Mouse (Mus musculus) neural tube, embryonic 13.5 days (tissue): ENCODE results near the gene Aplp2. TPM values are rescaled to one million over a fixed set of nuclear protein-coding genes. Genes with fewer than 3 reads are reported as not detected.
A peak's percentile ranks its signal among the peaks of the same experiment; 100 is the strongest.

ENCODE experiments used
- ATAC-seq: fragments of 200-750 bp; cut with Nextera tagmentation; 2 replicates; pipeline ENCODE4 v1.8.0; 2017; ENCODE audit warnings: low read depth, mild to moderate bottlenecking, moderate TSS enrichment, moderate library complexity
- H3K27ac ChIP-seq: fragments of 300-500 bp; sonication (generic); replicated peaks from 2 replicates; pipeline ENCODE4 v1.5.1; 2015; ENCODE audit warnings: moderate library complexity, mild to moderate bottlenecking, inconsistent platforms
- H3K27me3 ChIP-seq: fragments of 300-500 bp; sonication (generic); 2 replicates; pipeline ENCODE4 v1.6.1; 2015; ENCODE audit warnings: mild to moderate bottlenecking, inconsistent platforms
- H3K36me3 ChIP-seq: fragments of 300-500 bp; sonication (generic); 2 replicates; pipeline ENCODE4 v1.6.1; 2015; ENCODE audit warnings: mild to moderate bottlenecking, inconsistent platforms
- H3K4me1 ChIP-seq: fragments of 300-500 bp; sonication (generic); replicated peaks from 2 replicates; pipeline ENCODE4 v1.6.1; 2015; ENCODE audit warnings: inconsistent platforms
- H3K4me2 ChIP-seq: fragments of 300-500 bp; sonication (generic); 2 replicates; pipeline ENCODE4 v1.6.1; 2015; ENCODE audit warnings: inconsistent platforms, mild to moderate bottlenecking, moderate library complexity
- H3K4me3 ChIP-seq: fragments of 300-500 bp; sonication (generic); 2 replicates; pipeline ENCODE4 v1.5.1; 2015; ENCODE audit warnings: mild to moderate bottlenecking, inconsistent platforms
- H3K9ac ChIP-seq: fragments of 300-500 bp; sonication (generic); 2 replicates; pipeline ENCODE4 v1.6.1; 2015; ENCODE audit warnings: moderate library complexity, mild to moderate bottlenecking, inconsistent platforms
- H3K9me3 ChIP-seq: fragments of 300-500 bp; sonication (generic); 2 replicates; pipeline ENCODE4 v1.6.1; 2016; ENCODE audit warnings: inconsistent platforms
- WGBS: fragments of 180-500 bp; shearing (Covaris S2); methylation state at CpG from one replicate; pipeline ENCODE4 v1.1.7; 2015; 5-methylcytosine and 5-hydroxymethylcytosine counted together
- polyA plus RNA-seq: library from polyadenylated mRNA; unstranded; fragments of >200 nt; fragmentation: Nextera tagmentation; extraction: Ambion mirVana; gene quantifications from 2 replicates; pipeline ENCODE4 v1.2.1, GENCODE M21; 2015

The Aplp2 gene
- polyA plus RNA-seq, 1 experiment from 2014 or later, result 370 TPM

- H3K27me3 ChIP-seq, result no peaks in the 10 kb centered on the region
- peaks cover 8% of the 10 kb centered on the region for H3K36me3 ChIP-seq
- no peak overlapping the region for H3K4me3 ChIP-seq
- no peak overlapping the region for H3K9ac ChIP-seq
- H3K4me1 ChIP-seq, result peaks cover 6% of the 10 kb centered on the region; the same call in 1 of the 2 replicates
- 93% methylated on average over 7 of the region's 7 CpGs for WGBS
- peaks cover 4% of the 10 kb centered on the region; the same call in 1 of the 2 replicates for H3K9me3 ChIP-seq
- no peak overlapping the region for H3K27ac ChIP-seq
- ATAC-seq, result no peak
- H3K4me2 ChIP-seq, result no peak overlapping the region
Measured at GRCm38 (mm10) chr9:31197782-31198181, 13.8 kb downstream of the Aplp2 start.

GRCm38 (mm10) chr9:31196742-31197141 is 14.9 kb downstream of the Aplp2 start:
- Histone ChIP-seq H3K9me3 (peaks cover 4% of the 10 kb centered on the region; the same call in 1 of the 2 replicates), H3K27ac (no peak overlapping the region), H3K4me1 (peaks cover 4% of the 10 kb centered on the region; the same call in 1 of the 2 replicates), H3K4me3 (no peak overlapping the region), H3K9ac (no peak overlapping the region), H3K36me3 (peaks cover 8% of the 10 kb centered on the region), H3K27me3 (no peaks in the 10 kb centered on the region), H3K4me2 (no peak overlapping the region)
- no peak for ATAC-seq

- no peak overlapping the region for H3K9ac ChIP-seq
- H3K4me1 ChIP-seq, result peaks cover 10% of the 10 kb centered on the region; the same call in 1 of the 2 replicates
- H3K27me3 ChIP-seq, result no peaks in the 10 kb centered on the region
- H3K4me3 ChIP-seq, result no peak overlapping the region
- no peak overlapping the region for H3K27ac ChIP-seq
- 100% methylated on average over 1 of the region's 1 CpGs for WGBS
- no peak overlapping the region for H3K4me2 ChIP-seq
- peaks cover 8% of the 10 kb centered on the region for H3K36me3 ChIP-seq
- peaks cover 4% of the 10 kb centered on the region; the same call in 1 of the 2 replicates for H3K9me3 ChIP-seq
- ATAC-seq, result no peak
Measured at GRCm38 (mm10) chr9:31195573-31195972, 16.0 kb downstream of the Aplp2 start.

DNA sequence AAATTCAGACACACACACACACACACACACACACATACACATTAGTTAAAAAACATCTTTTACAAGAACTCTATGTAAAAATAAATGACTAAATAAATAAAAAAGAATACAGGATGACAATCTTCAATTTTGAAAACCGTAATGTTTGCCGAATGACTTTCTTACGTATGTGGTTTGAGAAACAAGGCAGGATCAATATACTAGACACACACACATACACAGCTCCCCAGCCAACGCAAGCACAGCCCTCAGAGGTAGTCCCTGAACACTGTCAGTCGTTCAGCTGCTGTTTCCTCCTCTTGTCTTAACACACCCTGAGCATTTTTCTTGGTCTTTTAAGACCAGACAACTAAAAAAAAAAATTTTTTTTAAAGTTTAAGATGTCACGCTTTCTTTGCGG is 19.2 kb downstream of the Aplp2 start:
- Histone ChIP-seq H3K4me3 (no peak overlapping the region), H3K9ac (no peak overlapping the region), H3K9me3 (peaks cover 4% of the 10 kb centered on the region; the same call in 1 of the 2 replicates), H3K27ac (no peak overlapping the region), H3K36me3 (peaks cover 8% of the 10 kb centered on the region), H3K27me3 (no peaks in the 10 kb centered on the region), H3K4me1 (peaks cover 25% of the 10 kb centered on the region), H3K4me2 (no peak overlapping the region)
- WGBS, result 88% methylated on average over 7 of the region's 7 CpGs
- no peak for ATAC-seq

- Histone ChIP-seq H3K9ac (no peak overlapping the region), H3K4me3 (no peak overlapping the region), H3K27ac (no peak overlapping the region), H3K4me1 (peaks cover 25% of the 10 kb centered on the region), H3K27me3 (no peaks in the 10 kb centered on the region), H3K36me3 (peaks cover 8% of the 10 kb centered on the region), H3K9me3 (peaks cover 4% of the 10 kb centered on the region; the same call in 1 of the 2 replicates), H3K4me2 (no peak overlapping the region)
- ATAC-seq, result no peak
- WGBS, result 70% methylated on average over 7 of the region's 7 CpGs
Measured at GRCm38 (mm10) chr9:31191543-31191942, 20.1 kb downstream of the Aplp2 start.

DNA sequence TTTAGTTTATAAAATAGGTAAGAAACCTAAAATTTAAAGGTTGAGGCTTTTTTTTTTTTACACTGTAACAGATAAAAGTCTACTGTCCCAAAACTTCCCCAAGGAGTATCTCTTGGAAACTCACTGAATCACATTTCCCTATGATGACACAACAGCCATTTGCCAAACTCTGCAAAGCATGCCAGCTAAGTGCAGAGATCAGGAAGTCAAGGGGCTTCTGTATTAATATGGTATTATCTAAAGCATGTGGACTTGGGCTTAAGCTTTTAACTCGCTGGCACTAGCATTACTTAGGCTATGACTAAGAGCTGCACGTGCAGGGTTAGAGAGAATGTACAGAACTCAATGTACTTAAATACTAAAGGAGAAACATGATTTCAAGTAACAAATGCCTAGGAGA is 22.4 kb downstream of the Aplp2 start:
- H3K9me3 ChIP-seq, result no peaks in the 10 kb centered on the region
- no peak for ATAC-seq

DNA sequence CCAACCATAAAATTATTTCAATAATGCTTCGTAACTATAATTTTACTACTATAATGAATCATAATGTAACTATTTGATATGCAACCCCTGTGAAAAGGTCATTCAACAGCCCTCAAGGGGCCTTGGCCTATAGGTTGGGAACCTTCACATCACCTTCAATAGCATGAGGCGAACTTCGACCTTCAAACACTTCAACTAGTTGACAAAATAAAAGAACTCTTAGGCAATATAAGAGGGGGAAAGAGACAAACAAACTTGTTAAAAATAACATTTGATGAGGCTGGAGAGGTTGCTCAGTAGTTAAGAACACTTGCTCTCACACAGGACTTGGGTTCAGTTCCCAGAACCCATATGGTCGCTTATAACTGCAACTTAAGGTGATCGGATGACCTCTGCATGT is 27.2 kb downstream of the Aplp2 start:
- Histone ChIP-seq H3K9me3 (no peaks in the 10 kb centered on the region), H3K27me3 (no peaks in the 10 kb centered on the region), H3K4me1 (peaks cover 33% of the 10 kb centered on the region), H3K4me2 (no peak overlapping the region), H3K36me3 (no peaks in the 10 kb centered on the region), H3K27ac (no peak overlapping the region), H3K9ac (no peak overlapping the region), H3K4me3 (no peak overlapping the region)
- no peak for ATAC-seq
- 94% methylated on average over 5 of the region's 5 CpGs for WGBS

More for the DNA sequence above, 22.4 kb downstream of the Aplp2 start:
- Histone ChIP-seq H3K4me3 (no peak overlapping the region), H3K27me3 (no peaks in the 10 kb centered on the region), H3K36me3 (peaks cover 8% of the 10 kb centered on the region), H3K9ac (no peak overlapping the region), H3K4me1 (peaks cover 25% of the 10 kb centered on the region), H3K4me2 (no peak overlapping the region), H3K27ac (no peak overlapping the region)
- WGBS, result 89% methylated on average over 2 of the region's 2 CpGs

DNA sequence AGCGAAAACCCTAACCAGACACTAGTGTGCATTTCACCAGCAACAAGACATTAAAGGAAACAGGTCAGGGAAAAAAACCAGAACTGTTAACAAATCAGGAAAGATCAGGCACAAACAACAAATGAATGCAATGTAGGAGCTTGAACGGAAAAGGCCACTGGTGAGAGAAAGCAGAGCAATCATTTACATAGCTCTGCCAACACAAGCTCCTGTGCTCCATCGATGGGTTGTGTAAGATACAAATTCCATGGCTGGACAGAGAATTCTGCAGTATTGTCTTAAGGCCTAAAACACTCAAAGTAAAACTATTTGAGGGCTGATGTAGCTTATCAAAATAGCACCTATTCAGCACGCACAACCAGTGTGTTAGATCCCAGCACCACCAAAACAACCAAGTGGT is 28.6 kb downstream of the Aplp2 start:
- Histone ChIP-seq H3K4me3 (no peak overlapping the region), H3K36me3 (no peaks in the 10 kb centered on the region), H3K4me1 (peaks cover 31% of the 10 kb centered on the region), H3K27me3 (no peaks in the 10 kb centered on the region), H3K9me3 (no peaks in the 10 kb centered on the region), H3K27ac (no peak overlapping the region), H3K4me2 (no peak overlapping the region), H3K9ac (no peak overlapping the region)
- WGBS, result 79% methylated on average over 4 of the region's 4 CpGs
- no peak for ATAC-seq

GRCm38 (mm10) chr9:31181291-31182085 is 30.1 kb downstream of the Aplp2 start:
- WGBS, result 63% methylated on average over 10 of the region's 10 CpGs
- no peak; the same call in 1 of the 2 replicates for ATAC-seq

DNA sequence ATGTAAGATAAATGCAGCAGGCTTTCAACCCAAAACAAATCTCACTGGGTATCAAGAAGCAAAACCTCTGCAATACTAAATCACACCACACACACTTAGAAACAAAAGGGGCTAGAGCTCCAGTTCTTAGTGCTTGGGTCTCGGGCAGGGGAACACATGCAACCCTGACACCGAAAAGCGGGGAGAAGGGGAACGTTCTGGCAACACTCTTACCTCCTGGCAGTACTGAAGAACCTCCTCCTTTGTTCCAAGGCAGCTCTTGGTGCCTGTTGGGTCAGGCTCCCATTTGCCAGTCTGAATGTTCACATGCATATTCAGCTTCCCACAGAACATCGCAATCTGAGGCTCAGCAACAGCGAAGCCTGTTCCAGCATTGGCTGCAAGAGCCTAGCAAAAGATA is 33.9 kb downstream of the Aplp2 start:
- no peaks in the 10 kb centered on the region for H3K9me3 ChIP-seq
- no peak overlapping the region for H3K9ac ChIP-seq
- H3K27me3 ChIP-seq, result no peaks in the 10 kb centered on the region
- WGBS, result 86% methylated on average over 6 of the region's 6 CpGs
- no peak overlapping the region for H3K4me2 ChIP-seq
- peaks cover 20% of the 10 kb centered on the region for H3K36me3 ChIP-seq
- no peak overlapping the region for H3K4me3 ChIP-seq
- no peak for ATAC-seq
- H3K27ac ChIP-seq, result peak overlapping the region; percentile 74
- peaks cover 47% of the 10 kb centered on the region for H3K4me1 ChIP-seq

More at GRCm38 (mm10) chr9:31181291-31182085, 30.1 kb downstream of the Aplp2 start:
- Histone ChIP-seq H3K27me3 (no peaks in the 10 kb centered on the region), H3K9ac (no peak overlapping the region), H3K4me3 (no peak overlapping the region), H3K4me1 (peaks cover 42% of the 10 kb centered on the region), H3K27ac (no peak overlapping the region; the same call in 1 of the 2 replicates), H3K9me3 (no peaks in the 10 kb centered on the region), H3K4me2 (no peak overlapping the region), H3K36me3 (peaks cover 4% of the 10 kb centered on the region; the same call in 1 of the 2 replicates)

DNA sequence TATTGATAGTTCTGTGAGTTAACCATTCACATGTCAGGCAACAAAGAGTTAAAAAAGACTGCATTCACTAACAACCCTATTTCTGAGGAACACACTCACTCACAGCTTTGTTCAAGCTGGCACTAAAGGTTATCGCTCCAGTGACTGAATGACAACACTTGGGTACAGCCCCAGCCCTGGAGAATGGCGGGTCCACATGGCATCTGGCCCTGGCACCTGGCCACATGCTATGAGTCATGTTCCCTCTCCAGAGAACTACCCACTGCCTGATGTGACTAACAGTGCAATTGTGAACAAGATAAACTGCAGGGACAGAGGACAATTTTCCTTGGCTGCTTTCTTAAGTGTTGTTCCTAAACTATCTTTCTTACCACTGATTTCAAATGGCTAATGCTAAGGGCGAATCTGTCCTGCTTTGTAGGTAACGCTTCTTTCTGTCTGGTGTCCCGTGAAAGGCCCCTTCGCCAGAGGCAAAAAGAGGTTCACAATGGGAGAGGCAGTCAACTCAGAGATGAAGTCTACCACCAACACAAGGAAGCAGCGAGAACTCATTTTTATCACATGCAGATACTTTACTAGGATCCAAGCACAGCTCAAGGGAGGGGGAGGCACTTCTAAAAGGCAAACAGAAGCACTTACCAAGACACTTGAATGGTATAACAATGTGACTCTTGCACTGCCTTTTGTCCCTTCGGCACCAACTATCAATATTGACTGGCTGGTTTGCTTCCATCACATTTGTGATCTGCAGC is 35.1 kb downstream of the Aplp2 start:
- H3K9me3 ChIP-seq, result no peaks in the 10 kb centered on the region
- H3K4me2 ChIP-seq, result no peak overlapping the region
- peaks cover 37% of the 10 kb centered on the region for H3K4me1 ChIP-seq
- peaks cover 25% of the 10 kb centered on the region for H3K36me3 ChIP-seq
- H3K27ac ChIP-seq, result peak overlapping the region; percentile 59
- no peak overlapping the region for H3K4me3 ChIP-seq
- 66% methylated on average over 8 of the region's 8 CpGs for WGBS
- H3K27me3 ChIP-seq, result no peaks in the 10 kb centered on the region
- H3K9ac ChIP-seq, result no peak overlapping the region
- peak; percentile 83 for ATAC-seq

DNA sequence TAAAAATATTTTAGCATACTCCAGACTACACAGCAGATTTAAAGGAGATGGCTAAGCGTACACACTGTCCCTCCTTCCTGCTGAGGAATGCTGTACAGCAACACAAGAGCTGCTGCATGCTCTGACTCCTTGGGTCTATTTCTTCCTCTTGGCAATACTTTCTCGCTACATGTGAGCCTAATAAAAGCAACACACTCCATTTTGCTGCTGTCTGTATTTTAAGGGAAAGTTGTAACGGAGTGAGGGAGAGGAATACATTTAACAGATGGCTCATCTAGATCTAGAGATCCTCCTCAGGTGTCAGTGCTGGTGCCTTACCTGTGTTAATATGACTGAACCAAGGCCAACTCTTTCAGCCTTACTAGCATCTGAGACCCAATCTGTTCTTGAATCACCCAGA is 35.6 kb downstream of the Aplp2 start:
- Histone ChIP-seq H3K4me3 (no peak overlapping the region), H3K4me1 (peaks cover 31% of the 10 kb centered on the region), H3K27ac (peak overlapping the region; percentile 59), H3K27me3 (no peaks in the 10 kb centered on the region), H3K9me3 (no peaks in the 10 kb centered on the region), H3K9ac (no peak overlapping the region), H3K4me2 (no peak overlapping the region), H3K36me3 (peaks cover 31% of the 10 kb centered on the region)
- 80% methylated on average over 3 of the region's 3 CpGs for WGBS
- ATAC-seq, result no peak
